Mouse (Mus musculus) heart, adult 2 months (tissue): ENCODE results near the gene Triap1.

ENCODE experiments used
- CTCF ChIP-seq: fragments of 200-600 bp; IDR thresholded peaks from 2 replicates; pipeline ENCODE4 v1.8.1; 2022; ENCODE audit warnings: antibody characterized with exemption, mild to moderate bottlenecking, moderate library complexity
- POLR2A ChIP-seq: fragments of 200-500 bp; IDR thresholded peaks from 2 replicates; pipeline ENCODE4 v1.6.1; 2011; ENCODE audit warnings: mild to moderate bottlenecking, low read depth, low read length, control low read depth; ENCODE audit not compliant: insufficient read depth

GRCm38 (mm10) chr5:115313668-115313943 lies 27.4 kb upstream of the Triap1 start:
- TF ChIP-seq CTCF (no peak), POLR2A (no peak)
